Mouse (Mus musculus) cerebellum, postnatal 14 days (tissue): ENCODE measurements at regions not wholly inside any gene's neighbourhood (a gene's known extent, or its start where the extent isn't known, plus 50 kb on each side); places are given as distances from the start of the nearest gene placed in this dataset.

Experiments
- DNase-seq, 2 experiments: peaks; one replicate each; pipeline ENCODE4 v3.0.0; 2021; ENCODE audit warnings: mixed read lengths in 2 of 2

DNA sequence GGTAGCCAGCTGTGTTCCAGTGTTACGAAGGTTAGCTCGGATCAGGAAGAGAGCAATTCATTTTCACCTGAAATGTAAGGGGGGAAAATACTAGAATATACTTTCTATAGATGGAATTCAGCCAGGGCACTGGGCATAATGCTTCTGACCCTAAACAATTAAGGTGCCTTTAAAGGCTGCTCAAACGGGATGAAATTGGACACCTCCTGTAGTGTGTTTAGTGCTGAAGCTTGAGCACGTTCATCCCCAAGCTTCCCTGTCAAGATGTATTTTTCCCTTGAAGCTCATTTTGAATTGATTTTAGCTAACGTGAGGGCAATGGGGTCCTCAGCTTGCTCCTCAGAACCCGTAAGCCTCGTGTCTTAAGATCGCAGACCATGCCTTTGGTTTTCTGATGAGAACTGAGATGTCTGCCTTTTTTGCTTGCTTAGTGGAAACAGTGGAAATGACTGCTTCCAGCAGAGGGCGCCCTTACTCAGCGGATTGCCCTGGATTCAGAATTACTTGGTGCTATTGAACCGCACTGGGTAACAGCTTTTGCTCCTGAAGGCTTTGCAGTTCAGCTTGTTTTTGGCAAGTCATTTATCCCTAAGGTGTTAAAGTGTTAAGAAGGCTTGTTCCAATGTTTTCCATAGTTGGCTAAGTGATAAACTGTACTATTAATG lies 74.6 kb upstream of the Fermt1 start:
- DNase-seq = peak; percentile 87 to 90

DNA sequence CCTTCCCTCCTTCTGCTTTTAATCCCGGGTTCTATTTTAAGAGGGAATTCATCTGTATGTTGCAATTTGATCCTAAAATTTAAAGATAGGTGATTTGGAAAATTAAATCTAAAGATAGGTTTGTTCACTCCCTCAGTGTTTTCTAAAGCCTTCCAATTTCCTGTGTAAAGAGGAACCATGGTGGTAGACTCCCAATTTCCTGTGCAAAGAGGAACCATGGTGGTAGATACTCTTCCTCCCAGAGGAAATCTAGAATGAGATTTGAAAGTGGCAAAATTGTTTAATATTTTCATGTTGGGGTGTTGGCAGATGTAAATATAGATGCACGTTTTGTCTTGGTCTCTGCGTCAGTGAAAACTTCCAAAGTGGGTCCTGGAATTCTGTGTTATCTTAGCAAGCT lies 75.5 kb upstream of the Fermt1 start:
- DNase-seq = no peak

DNA sequence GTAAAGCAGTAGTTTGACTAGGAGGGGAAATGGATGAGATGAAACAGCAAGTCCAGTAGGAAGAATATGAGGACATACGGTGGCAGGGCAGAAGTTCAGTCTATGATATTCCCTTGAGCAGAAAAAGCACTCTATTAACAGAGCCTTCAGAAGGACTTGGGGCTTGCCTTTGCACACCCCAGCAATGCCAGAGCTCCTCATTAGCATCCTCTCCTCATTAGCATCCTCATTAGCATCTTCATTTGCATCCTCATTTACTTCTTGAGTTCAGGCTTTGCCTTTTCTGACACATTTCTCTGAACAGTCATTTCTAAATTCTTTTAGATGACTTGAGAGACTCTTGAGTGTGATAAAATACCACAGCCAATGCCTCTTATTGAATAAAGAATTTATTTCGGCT lies 81.3 kb upstream of the Fermt1 start:
- no peak for DNase-seq

DNA sequence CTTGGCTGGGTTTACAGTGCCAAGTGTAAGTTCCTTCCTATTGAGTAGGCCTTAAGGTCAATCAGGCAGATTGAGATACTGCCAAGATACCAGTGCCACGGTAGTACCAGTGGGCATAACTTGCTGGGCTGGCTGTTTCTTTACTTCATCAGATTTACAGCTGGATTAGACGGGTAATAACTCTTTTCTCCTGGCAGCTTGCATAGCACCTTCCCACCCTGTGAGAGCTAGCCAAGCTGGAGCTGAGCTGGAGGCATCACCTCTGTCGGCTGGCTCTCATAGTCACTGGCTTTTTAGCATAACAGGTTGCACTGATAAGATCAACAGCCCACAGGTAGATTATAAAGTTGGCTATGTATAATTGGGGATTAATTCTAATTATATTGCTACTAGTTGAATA lies 89.7 kb upstream of the Fermt1 start:
- no peak for DNase-seq

DNA sequence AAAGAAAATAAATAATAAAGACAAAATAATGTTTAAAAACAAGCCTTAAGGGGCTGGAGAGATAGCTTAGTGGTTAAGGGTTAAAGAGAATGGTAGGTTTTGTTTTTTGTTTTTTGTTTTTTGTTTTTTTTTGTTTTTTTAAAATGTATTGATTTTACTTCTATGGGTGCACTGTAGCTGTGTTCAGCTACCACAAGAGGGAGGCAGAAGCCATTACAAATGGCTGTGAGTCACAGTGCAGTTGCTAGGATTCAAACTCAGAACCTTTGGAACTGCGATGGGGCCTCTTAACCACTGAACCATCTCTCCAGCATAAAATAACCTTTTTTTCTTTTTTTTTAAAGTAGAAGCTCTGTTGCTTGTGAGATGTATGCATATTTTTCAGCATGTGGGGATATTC lies 95.0 kb upstream of the Fermt1 start:
- no peak for DNase-seq

DNA sequence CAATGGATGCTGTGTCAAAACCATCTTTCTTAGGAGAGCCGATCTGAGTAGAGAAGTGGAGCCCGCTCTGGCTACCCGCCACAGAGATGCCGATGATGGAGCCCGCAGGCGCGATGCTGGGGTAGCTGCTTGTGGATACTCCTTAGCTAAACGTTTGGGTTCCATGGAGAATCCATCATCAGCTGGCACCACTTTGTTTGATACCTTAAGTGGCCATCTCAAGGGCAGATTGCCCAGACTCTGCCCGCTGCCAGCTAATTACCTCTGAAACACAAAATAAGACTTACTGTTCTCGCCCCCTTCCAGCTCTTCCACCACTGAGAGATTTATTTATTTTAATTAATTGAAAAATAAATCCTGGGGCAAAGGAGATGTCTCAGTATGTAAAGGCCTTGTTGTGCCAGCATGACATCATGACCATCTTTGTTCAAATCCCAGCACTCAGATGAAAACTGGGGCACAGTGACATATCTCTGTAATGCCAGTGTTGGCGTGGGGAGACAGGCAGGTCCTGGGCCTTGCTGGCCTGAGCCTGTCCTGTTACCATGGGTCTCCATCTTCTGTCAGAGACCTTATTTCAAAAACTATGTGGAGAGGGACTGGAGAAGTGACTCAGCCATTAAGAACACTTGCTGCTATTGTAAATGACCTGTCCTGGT lies 132.1 kb upstream of the Fermt1 start:
- DNase-seq = peak; percentile 52 to 55

DNA sequence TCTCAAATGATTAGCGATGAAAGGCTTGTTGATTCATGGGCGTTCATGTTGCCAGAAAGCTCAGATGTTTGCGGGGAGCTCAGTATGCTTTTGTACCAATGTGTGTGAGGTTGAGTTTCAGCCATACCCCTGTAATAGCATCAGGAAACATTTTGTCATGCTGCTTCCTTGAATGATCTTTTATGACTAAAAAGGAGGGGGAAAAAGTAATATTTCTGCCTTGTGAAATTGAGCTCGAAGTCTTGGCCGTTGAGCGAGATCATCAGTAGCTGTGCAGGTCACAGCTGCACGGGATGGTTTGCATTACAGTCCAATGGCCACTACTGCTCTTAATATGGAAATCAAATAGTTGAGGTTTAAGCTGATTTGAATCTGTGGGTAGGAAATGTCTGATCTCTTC lies 145.3 kb upstream of the Fermt1 start:
- no peak for DNase-seq

DNA sequence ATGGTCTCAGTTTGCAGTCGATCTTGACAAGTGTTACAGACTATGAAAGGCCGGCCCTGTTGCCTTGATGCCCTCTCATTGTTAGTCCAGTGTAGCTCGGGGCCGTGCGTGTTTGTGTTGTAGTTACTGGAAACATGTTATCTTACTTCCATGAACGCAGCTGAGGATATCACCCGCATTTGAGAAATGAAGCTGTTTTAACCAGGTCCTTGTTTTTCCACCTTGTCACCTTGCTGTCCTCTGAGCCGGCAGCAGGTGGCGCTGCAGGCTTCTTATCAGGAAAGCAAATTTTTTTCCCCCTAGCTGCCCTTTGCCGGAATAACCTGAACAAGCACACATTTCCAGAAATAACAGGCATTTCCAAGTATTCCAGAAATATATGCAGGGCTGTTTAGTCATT lies 167.9 kb upstream of the Fermt1 start:
- peak; percentile 85 to 87 for DNase-seq

DNA sequence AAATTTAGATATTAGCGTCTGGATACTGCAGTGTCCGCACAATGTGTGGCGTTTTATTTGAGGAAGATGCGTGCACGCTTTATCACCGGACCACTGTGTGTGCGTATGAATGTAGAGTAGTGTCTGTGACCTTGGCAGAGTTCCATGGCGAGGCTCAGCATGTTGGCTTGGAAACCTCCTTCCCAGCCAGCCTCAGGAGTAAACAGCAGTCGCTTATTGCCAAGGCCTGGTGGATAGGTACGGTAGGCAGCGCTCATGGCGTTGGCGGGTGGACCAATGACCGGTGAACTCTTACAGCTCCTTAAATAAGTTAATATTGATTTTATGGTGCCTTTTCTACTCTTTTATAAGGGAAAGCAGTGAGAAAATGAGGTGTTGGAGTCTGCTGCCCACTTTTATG lies 172.9 kb upstream of the Fermt1 start:
- peak; percentile 3 to 12 for DNase-seq

DNA sequence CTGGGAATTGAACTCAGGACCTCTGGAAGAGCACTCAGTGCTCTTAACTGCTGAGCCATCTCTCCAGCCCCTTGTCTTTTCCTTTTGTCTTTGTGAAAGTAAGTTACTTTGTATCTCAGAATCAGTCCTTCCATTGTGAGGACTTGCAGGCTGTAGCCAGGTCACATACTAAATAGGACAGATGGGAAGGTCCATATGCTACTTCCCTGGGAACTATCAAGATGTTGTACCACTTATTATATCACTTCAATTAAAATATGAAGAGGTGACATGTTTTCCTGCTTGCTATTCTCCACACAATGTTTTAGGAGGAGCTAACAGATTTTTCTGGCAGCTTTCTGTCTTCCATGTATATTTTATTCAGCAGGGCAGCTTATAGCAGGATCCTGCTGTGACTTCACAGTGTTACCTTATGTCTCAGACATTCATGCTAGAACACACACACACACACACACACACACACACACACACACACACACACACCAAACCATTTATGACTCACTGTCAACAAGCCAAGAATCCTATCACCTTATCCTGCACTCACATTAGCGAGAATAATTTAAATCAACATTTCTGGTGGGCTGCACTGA lies 179.6 kb upstream of the Fermt1 start:
- DNase-seq = peak in 1 of 2 experiments; percentile 4

DNA sequence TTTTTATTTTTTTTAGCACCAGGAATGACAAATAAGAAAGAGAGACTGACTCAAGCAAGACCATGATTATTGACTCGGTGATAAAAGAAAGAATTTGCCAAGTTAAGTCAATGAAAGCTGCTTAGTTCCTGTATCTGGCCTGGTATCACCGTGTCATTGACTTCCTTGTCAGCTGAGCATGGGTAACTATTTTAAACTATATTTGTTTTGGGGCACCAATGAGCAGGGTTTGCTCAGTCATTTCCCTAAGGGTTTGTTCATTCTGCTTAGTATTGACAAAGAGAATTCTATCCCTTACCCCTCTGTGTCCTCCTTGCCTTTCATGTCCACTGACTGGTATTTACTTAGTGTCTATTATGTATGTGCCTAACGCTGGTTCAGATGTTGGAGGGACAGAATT lies 189.2 kb upstream of the Fermt1 start:
- DNase-seq = no peak

DNA sequence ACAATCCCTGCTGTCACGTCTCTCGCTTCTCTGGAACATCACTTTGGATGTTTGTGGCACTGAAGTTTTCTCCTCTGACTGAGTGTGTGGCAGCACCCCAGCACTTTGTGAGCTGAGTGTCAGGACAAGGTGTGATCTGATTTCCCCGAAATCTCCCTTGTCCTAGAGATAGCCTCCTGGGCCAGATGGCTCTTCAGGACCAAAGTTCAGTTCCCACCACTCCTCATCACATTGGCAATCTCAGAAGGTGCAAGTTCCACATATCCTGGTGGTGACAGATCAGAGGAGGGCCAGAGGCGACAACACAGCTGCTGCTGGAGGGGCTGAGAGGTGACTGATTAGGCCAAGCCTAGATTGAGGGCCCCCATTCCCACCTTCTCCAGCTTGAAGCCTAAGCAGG lies 193.2 kb upstream of the Fermt1 start:
- no peak for DNase-seq

DNA sequence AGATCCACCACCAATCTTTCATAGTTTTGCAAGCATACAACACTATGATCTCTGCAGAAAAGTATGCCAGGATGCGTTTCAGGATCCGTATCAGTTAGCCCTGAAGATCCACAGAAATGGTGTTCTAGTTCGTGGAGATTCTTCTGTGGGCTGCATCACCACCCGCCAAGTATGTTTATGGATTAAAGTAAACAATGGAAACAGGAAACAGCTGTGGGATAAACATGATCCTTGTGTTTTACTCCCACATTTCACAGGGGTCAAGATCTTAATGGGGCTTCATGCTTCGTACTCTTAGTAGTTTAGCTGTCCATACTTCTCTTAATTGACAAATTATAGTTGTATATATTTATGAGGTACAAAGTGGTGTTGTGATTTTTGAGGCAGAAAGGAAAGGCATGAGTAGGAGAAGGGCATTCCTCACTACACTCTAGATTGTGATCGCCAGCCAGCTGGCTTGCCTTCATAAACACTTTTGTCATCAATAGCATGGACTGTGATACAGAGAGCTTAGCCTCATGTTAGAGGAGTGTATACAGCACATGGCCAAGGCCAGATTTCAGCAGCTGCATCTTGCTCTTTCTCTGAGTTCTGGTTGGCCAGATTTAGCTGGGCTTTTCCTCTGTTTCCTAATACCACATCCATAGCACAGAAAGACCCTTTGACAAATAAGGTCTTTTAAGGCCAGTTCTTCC lies 195.8 kb upstream of the Fermt1 start:
- no peak for DNase-seq

DNA sequence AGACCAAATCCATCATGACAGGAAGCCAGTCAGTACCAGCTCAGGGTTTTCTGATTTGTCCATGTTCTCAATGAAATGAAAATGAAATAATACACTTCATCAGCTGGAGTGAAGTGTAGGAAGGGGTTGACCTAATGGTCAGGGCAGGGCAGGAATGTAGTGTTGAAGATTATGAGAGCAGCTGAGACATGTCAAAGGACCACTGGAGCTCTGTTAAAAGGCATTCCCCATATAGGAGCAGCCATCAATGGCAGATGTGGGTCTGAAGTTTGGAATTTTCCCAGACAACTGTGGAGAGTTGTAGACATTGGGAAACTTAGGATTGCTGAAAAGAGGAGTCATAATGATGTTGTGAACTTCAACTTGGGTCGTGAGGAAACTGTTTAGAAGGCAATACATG lies 206.8 kb upstream of the Fermt1 start:
- DNase-seq = no peak

DNA sequence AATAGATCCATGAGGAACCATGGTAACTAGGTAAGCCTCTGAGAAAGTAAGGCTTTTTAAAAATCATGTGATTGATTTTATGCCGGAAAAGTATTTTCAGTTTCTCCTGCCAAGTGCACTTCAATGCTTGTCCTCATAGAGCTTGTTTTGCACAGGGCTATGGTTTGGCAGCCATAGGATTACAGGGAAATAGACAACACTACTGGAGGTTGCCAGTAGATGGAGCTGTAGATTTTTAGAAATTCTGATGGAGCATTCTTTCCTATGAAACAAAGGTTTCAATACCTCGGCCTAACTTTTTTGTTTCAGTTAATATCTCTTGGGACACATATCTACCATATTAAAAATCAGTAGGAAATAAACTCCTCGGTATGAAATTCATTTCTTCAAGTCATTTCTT lies 210.8 kb upstream of the Fermt1 start:
- peak in 1 of 2 experiments; percentile 7 for DNase-seq

DNA sequence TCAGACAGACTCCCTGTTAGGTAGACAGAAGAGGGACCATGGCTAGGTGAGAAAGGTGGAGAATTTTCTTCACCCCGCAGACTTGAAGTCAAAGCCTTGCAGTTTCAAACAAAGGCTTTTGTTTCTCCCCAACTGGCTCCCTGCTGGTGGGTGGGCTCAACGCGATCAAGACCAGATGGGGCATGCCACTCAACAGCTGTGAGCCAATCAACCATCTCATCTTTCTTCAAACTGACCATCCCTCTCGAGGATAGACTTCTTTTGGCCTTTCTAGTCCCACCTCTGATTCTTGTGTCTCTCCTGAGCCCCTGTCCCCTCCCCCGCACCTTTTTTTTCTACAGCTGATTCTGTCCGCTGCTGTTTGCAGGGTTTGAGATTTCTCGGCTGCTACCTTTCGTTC lies 212.5 kb upstream of the Fermt1 start:
- no peak for DNase-seq

DNA sequence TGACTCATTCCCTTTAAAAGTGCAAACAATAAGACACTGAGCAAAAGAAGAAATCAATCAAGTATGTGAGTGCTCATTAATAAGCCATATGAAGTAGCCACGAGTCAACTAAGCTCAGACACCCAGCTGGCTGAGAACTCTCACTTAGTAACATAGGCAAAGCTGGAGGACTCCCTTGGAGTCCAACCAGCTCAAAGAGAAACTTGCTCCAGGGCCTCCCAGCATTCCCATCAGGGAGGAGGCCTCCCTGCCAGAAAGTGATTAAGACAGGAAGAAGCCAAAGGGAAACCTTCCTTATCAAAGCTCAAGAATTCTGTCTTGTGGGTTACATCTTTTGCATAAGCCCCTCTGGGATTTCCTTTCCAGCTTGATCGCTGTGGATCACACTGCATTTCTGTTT lies 213.7 kb upstream of the Fermt1 start:
- no peak for DNase-seq

DNA sequence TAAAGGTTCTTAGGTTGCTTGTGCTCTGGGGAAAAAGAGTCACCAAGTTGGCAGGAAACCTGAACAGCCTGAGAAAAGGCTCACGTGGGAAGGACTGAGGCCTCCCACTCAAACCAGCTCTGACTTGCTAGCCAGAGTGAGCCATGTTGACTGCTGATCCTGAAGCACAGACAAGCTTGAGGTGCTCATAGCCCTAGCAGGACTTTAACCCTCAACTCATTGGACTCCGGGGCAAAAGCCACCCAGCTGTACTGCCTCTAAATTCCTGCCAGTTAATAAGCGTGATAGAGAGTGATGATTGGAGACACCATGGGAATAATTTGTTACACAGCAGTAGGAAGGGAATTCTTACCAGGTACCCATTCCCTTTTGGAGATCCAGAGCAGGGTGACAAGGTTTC lies 230.7 kb upstream of the Fermt1 start:
- DNase-seq = no peak

DNA sequence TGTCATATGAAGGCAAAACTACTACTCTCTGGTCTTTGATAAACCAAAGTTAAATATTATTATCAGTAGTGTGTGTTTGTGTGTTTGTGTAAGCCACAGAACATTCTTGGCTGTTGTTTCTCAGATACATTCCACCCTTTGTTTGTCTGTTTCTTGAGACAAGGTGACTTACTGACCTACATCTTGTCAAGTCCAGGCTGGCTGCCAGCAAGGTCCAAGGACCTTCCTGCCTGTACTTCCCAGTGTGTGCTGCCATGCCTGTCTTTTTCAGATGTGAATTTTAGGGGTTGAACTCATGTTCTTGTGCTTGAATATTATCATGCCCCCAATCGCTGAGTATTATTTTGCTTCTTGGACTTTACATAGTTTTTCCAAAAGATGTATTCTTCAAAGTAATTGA lies 235.5 kb upstream of the Fermt1 start:
- DNase-seq = peak in 1 of 2 experiments; percentile 4

DNA sequence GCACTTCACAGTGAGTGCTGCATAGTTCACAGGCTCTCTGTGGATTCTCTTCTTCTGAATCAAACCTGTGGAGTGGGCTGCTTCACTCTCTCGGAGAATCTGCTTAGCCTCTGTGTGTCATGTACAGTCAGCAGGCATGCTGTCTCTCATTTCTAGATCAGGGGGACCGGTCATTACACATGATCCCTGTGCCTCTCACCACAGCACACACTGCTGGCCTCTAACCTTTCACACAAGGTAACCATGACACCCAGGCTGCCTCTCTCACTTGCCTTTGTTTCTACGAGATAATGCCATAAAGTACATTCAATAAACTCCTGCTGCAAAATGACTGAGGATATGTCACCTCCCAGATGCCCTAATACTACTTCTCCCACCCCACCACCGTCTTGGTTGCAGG lies 237.2 kb upstream of the Fermt1 start:
- DNase-seq = no peak

DNA sequence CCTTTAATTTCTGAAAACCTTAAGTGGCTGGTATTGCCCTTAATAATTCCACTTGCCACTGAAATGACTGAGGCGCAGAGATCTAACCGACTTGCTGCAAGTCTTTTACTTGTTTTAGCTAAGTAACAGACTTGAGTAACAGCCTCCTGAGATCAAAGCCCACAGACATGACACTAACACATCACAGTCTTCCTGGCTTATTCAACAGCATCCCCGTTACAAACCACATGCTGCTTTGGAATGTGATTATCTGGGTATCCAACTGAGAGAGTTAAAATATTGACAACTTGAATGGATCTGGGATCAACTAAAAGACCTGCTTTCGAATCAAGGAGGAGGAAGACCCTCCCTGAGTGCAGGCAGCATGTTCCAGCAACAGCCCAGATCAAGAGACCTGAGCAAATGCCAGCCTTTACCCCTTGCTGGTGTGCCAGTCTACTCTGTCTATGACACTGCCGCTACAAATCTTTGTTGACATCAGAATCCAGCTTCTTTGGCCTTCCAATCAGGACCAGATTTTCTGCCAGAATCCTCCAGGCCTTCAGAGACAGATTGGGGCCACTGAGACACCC lies 258.7 kb upstream of the Fermt1 start:
- DNase-seq = no peak

DNA sequence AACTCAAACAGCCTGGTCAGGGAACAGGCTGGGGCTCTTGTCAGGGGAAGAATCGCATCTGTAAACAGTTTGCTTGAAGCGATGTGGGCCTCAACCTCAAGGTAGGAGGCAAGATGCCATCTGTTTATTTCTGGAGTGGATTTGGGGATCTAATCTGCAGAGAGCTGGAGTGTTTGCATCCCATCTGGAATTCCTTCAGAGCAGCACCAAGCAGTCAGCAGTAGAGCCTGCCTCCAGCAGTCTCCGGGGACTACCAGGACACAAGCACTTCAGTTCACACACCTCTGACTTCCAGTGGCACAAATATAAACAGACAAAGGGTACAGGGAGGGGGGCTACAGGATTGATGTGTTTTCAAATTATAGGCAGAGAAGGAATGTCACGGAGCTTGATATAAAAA lies 262.8 kb upstream of the Fermt1 start:
- no peak for DNase-seq

DNA sequence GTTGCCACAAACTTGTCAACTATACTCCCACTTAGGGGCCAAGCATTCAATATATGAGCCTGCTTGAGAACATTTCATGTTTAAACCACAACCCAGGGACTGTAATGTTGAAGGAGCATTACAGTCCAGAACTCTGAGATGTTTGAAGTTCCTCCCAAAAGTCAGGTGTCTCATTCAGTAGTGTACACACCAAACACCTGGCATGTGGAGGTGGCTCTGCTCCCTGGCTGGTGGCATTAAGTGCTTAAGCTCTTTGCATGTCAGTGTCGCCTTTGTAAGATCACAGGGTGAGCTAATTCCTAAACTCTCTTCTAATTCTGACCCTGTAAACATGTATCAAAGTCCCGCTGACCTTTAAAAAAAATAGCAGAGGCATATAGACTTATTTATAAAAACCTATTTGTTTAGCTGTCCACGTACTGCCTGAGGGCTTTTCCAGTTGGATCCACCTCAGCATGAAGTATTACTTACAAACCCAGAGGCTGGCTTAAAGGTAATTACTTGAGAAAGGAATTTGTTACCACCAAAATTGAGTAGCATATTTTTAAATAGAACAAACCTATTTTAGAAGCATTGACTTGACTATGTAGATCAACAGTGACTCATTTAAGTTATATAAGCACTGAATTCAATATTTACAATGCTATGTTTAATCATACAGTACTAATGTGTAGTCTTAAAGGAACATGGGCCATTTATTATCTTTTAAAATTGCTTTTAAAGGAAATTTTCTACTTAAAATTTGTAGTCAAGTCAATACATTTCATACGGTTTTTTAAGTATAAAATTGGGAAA lies 276.3 kb upstream of the Fermt1 start:
- no peak for DNase-seq
